Comparison of ENCODE assay signal across 10 mouse cellular contexts in genomic region chr10:24810639-24811038, GRCm38 (mm10). TPM values are rescaled to one million over a fixed set of nuclear protein-coding genes. Genes with fewer than 3 reads are reported as not detected.
DNase-seq lines count a peak whose midpoint lies in the region; ATAC-seq and TF ChIP-seq lines count a peak whose summit lies in the region.
"Had no signal": no experiment of that assay in that cellular context is flagged by ENCODE, and none has a peak within 500 bp of the region (broad histone marks: within the 10 kb centered on the region; RNA-seq: fewer than 3 reads in every experiment).

No protein-coding gene starts in this region.

- peak overlapping the region; percentile 34 for H3K4me2 ChIP-seq in CH12.LX (ENCODE audit: insufficient read depth, low read depth, poor library complexity, severe bottlenecking)
- no peak overlapping the region for H3K4me2 ChIP-seq in heart, embryonic 15.5 days
- no peak overlapping the region for H3K4me2 ChIP-seq in hindbrain, embryonic 12.5 days (replicated peaks)
- H3K4me2 ChIP-seq: liver, embryonic 12.5 days had no signal

- H3K9ac ChIP-seq in CH12.LX (ENCODE audit: insufficient read depth, low read depth) = peak overlapping the region; percentile 60
- no peak overlapping the region for H3K9ac ChIP-seq in heart, embryonic 15.5 days
- H3K9ac ChIP-seq in hindbrain, embryonic 12.5 days = no peak overlapping the region
- H3K9ac ChIP-seq: liver, embryonic 12.5 days had no signal

- in situ Hi-C loops in CH12.LX (cut with MboI; ENCODE audit: low pct_ligation_motif_present, low pct_unique_long_range_greater_than_20kb, low sequenced_read_pairs) = no loop called here

- no peak overlapping the region for H3K4me3 ChIP-seq in CH12.LX (replicated peaks in 1 of 3; ENCODE audit: low read depth in 2 of 3, low read length in 2 of 3, poor library complexity in 1 of 3)
- no peak overlapping the region for H3K4me3 ChIP-seq in heart, embryonic 15.5 days
- H3K4me3 ChIP-seq in hindbrain, embryonic 12.5 days = no peak overlapping the region
- H3K4me3 ChIP-seq: liver, embryonic 12.5 days; midbrain, embryonic 10.5 days had no signal

- H3K27ac ChIP-seq in CH12.LX (ENCODE audit: insufficient read depth, low read depth) = no peak overlapping the region
- peak overlapping the region; percentile 44 for H3K27ac ChIP-seq in heart, embryonic 15.5 days
- no peak overlapping the region for H3K27ac ChIP-seq in hindbrain, embryonic 12.5 days
- H3K27ac ChIP-seq: liver, embryonic 12.5 days; midbrain, embryonic 10.5 days had no signal

- dilution Hi-C loops in CH12.LX (cut with MboI; ENCODE audit: extremely low pct_ligation_motif_present, extremely low pct_unique_long_range_greater_than_20kb, low sequenced_read_pairs) = no loop called here

- DNase-seq in CH12.LX (ENCODE audit: extremely low read depth) = no peak
- DNase-seq in embryo, embryonic 10.5 days (ENCODE audit: low spot score) = peak; percentile 28
- DNase-seq in kidney, postnatal 14 days = peak; percentile 50
- no peak for DNase-seq in cerebellum, postnatal 36 days
- DNase-seq: gastrocnemius, postnatal 25 days had no signal

- TF ChIP-seq POLR2A in CH12.LX (IDR thresholded peaks at IDR 0.05; ENCODE audit: low read depth, low read length) = no peak

- no peaks in the 10 kb centered on the region for H3K79me2 ChIP-seq in CH12.LX (replicated peaks; ENCODE audit: control insufficient read depth, extremely low read depth, insufficient read depth, poor library complexity, severe bottlenecking)

- no peaks in the 10 kb centered on the region for H3K27me3 ChIP-seq in CH12.LX (replicated peaks)
- no peaks in the 10 kb centered on the region for H3K27me3 ChIP-seq in heart, embryonic 15.5 days
- no peaks in the 10 kb centered on the region for H3K27me3 ChIP-seq in hindbrain, embryonic 12.5 days

- TF ChIP-seq EP300 in CH12.LX (IDR thresholded peaks at IDR 0.05; ENCODE audit: low read length) = no peak

- no peak for ATAC-seq in heart, embryonic 15.5 days (replicated peaks; ENCODE audit: insufficient number of reproducible peaks, insufficient read depth, low FRiP score, low read depth)
- ATAC-seq in granulocyte monocyte progenitor cell, adult 5-6 weeks (replicated peaks; ENCODE audit: poor library complexity, severe bottlenecking) = no peak
- ATAC-seq in hindbrain, embryonic 12.5 days (ENCODE audit: low FRiP score) = no peak
- ATAC-seq: liver, embryonic 12.5 days had no signal

- peaks cover 15% of the 10 kb centered on the region in 2 experiments for H3K4me1 ChIP-seq in CH12.LX (ENCODE audit: control insufficient read depth in 1 of 2, insufficient read depth in 2 of 2)
- no peaks in the 10 kb centered on the region for H3K4me1 ChIP-seq in heart, embryonic 15.5 days (replicated peaks)
- H3K4me1 ChIP-seq in hindbrain, embryonic 12.5 days = no peaks in the 10 kb centered on the region

- WGBS in heart, embryonic 15.5 days = 55% methylated on average over 10 of the region's 10 CpGs
- WGBS in hindbrain, embryonic 12.5 days = 55% methylated on average over 10 of the region's 10 CpGs

- no peaks in the 10 kb centered on the region for H3K36me3 ChIP-seq in CH12.LX (replicated peaks in 1 of 2; ENCODE audit: control insufficient read depth in 1 of 2, insufficient read depth in 1 of 2, low read length in 1 of 2)
- no peaks in the 10 kb centered on the region for H3K36me3 ChIP-seq in heart, embryonic 15.5 days
- no peaks in the 10 kb centered on the region for H3K36me3 ChIP-seq in hindbrain, embryonic 12.5 days
- H3K36me3 ChIP-seq: liver, embryonic 12.5 days had no signal

- TF ChIP-seq RAD21 in CH12.LX (IDR thresholded peaks at IDR 0.05; ENCODE audit: low read depth, low read length) = no peak

- no peaks in the 10 kb centered on the region for H3K9me3 ChIP-seq in CH12.LX (replicated peaks; ENCODE audit: low read length)
- no peaks in the 10 kb centered on the region for H3K9me3 ChIP-seq in heart, embryonic 15.5 days (replicated peaks)
- no peaks in the 10 kb centered on the region for H3K9me3 ChIP-seq in hindbrain, embryonic 12.5 days (replicated peaks)
- H3K9me3 ChIP-seq: liver, embryonic 12.5 days; midbrain, embryonic 10.5 days had no signal

- no peak for TF ChIP-seq CTCF in CH12.LX (conservative IDR thresholded peaks at IDR 0.05 in 1 of 2, IDR thresholded peaks at IDR 0.05 in 1 of 2; ENCODE audit: low read depth in 2 of 2, low read length in 2 of 2)

TF ChIP-seq in CH12.LX, 34 proteins besides CTCF, POLR2A, EP300 and RAD21:
- TF ChIP-seq ZNF384 (IDR thresholded peaks at IDR 0.05; ENCODE audit: low read depth, low read length) (peak; percentile 55; the same call in 1 of the 2 replicates), CHD2 (IDR thresholded peaks at IDR 0.05; ENCODE audit: low read length) (no peak), MEF2A (IDR thresholded peaks at IDR 0.05; ENCODE audit: borderline replicate concordance, low read depth, low read length) (peak; percentile 33; the same call in 1 of the 2 replicates)

RNA-seq across cellular contexts. Expression of gene Enpp3, which starts 32.0 kb away (rescaled TPM):
- total RNA-seq in CH12.LX (2012; rRNA removed) (0.04 TPM in 1 of 2 replicates, not detected in the other), CH12.LX (2014; rRNA removed) (0.08 and 0.15 TPM in 2 replicates)
- polyA plus RNA-seq in CH12.LX (2012; ENCODE audit: insufficient read length, low read depth) = 0.24 and 0.48 TPM in 2 replicates
- polyA plus RNA-seq in heart, embryonic 15.5 days (2015; fragmentation: Nextera tagmentation; extraction: Ambion mirVana) = 3.8 and 4.3 TPM in 2 replicates
- not detected in 2 replicates for total RNA-seq in granulocyte monocyte progenitor cell, adult 5-6 weeks (2014; fragmentation: Nextera tagmentation)
- total RNA-seq in granulocyte monocyte progenitor cell, adult 5-6 weeks (2017) = not detected in 2 replicates
- polyA plus RNA-seq in hindbrain, embryonic 12.5 days (2016; fragmentation: Nextera tagmentation; extraction: Ambion mirVana) = 5.5 and 6.4 TPM in 2 replicates

RNA-seq across cellular contexts. Expression of gene Med23, which starts 59.1 kb away (rescaled TPM):
- total RNA-seq in CH12.LX (2012; rRNA removed) = 43.5 and 43.6 TPM in 2 replicates
- total RNA-seq in CH12.LX (2014; rRNA removed) = 45.6 and 46.7 TPM in 2 replicates
- polyA plus RNA-seq in CH12.LX (2012; ENCODE audit: insufficient read length, low read depth) = 37.1 and 45.7 TPM in 2 replicates
- 12.4 and 14.4 TPM in 2 replicates for polyA plus RNA-seq in heart, embryonic 15.5 days (2015; fragmentation: Nextera tagmentation; extraction: Ambion mirVana)
- 20.1 and 34.8 TPM in 2 replicates for total RNA-seq in granulocyte monocyte progenitor cell, adult 5-6 weeks (2014; fragmentation: Nextera tagmentation)
- total RNA-seq in granulocyte monocyte progenitor cell, adult 5-6 weeks (2017) = 20.3 and 42.2 TPM in 2 replicates
- 31.2 and 39.3 TPM in 2 replicates for polyA plus RNA-seq in hindbrain, embryonic 12.5 days (2016; fragmentation: Nextera tagmentation; extraction: Ambion mirVana)

Comparison
In these comparisons a context has a peak if more than half of its experiments do, and no peak if none do; other contexts are left out.
1. DNase-seq: peak in embryo, embryonic 10.5 days (single experiment) and kidney, postnatal 14 days (single experiment); none in CH12.LX (single experiment) and cerebellum, postnatal 36 days (0 of 2).